Mouse (Mus musculus) cerebellum, adult 2 months (tissue): ENCODE data around the gene Gm11213.

Experiments used
- CTCF ChIP-seq: fragments of 200-500 bp; IDR thresholded peaks from 2 replicates; pipeline ENCODE4 v1.5.1; 2011; ENCODE audit warnings: low read depth, mild to moderate bottlenecking, control low read depth, low read length, moderate library complexity, borderline replicate concordance; ENCODE audit not compliant: insufficient read depth
- POLR2A ChIP-seq: fragments of 200-500 bp; IDR thresholded peaks from 2 replicates; pipeline ENCODE4 v1.6.1; 2011; ENCODE audit warnings: low read length, control low read depth, borderline replicate concordance; ENCODE audit not compliant: insufficient read depth

GRCm38 (mm10) chr4:63605968-63606367 is 907 bp upstream of the Gm11213 start:
- TF ChIP-seq CTCF: no peak
- no peak for TF ChIP-seq POLR2A
